Mouse (Mus musculus) embryo, embryonic 11.5 days (tissue): ENCODE measurements around the gene Acaa1a.

Experiments
- DNase-seq: peaks from one replicate; pipeline ENCODE4 v3.0.0-alpha.2; 2012; ENCODE audit warnings: low read depth, low spot score

Acaa1a gene

DNA sequence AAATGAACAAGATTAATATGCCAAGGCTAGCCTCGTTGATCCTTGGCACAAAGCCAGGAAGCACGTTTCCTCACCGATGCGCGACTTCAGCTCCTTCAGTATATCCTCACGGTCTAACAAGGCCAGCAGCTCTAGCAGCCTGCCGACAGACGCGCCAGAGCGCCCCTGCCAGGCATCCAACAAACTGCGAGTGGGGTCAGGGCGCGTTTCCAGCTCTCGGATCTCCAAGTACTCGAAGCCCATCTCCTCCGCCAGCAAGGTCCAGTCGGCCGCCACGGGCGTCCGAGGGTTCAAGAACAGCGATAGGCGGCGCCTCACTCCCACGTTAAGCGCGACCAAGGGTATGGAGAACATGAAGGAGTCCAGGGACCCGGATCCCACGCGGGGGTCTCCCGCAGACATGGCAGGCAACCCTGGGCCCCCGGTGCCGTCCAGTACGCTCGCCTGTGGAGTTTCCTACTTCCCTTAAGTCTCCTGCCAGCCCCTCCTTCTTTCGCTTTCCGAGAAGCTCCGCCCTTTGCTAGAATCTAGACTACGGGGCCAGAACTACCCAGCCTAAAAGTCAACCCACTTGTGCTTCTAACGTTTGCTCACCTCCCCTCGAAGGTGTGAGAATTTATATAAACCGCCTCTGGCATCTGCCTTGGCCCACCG lies at the start of gene Acaa1a:
TSS of gene Acaa1a (plus strand) at position 119 of the 654 bp plus-strand sequence.
- no peak for DNase-seq

DNA sequence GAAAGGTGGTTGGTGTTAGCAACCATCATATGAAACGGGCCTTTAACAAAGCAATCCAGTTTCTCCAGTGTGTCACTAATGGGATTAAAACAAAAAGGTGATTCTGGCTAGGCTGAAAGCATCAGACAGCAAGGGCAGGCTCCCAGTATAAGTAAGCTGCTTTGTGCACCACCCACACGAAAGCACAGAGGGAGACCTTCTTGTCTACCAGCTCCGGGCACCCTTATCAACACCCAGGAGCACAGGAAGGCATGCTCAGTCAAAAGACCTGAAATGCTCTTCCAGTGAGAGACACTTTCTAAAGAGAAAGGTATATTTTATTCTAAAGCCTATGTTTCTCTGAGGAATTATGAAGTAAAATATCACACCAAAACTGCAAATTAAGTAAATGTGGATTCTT lies 48.7 kb upstream of the Acaa1a start:
- DNase-seq, result no peak

DNA sequence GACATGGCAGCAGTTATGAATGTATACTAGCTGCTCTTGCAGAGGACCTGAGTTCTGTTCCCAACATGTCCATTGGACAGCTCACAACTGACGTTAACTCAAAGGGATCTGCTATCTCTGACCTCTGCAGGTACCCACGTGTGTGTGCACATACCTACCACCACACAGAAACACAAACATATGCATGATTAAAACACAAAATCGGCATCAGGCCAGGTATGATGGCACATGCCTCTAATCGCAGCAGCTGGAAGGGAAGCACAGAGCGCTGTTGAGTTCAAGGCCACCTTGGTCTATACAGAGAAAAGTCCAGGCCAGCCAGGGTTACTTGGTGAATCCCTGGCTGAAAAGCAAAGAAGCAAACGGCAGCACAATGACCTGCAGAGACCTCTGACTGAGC lies 41.8 kb upstream of the Acaa1a start:
- DNase-seq, result no peak

DNA sequence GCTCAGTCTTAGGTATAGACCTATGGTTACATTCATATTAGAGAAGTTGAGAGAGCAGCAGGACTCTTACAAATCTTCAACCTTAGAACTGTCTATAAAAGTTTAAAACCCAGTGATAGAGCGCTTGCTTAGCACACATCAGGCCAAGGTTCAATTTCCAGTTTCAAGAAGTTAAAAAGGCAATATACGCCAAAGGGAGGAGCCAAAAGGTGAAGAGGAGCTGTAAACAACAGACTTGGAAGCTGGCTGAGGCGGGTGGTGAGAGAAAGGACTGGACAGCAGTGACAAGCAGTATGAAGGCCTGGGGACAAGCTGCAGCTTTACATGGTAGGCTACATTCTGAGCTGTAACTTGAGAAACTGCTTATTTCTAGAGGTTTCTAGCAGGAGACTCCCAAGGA lies 40.9 kb upstream of the Acaa1a start:
- no peak for DNase-seq

DNA sequence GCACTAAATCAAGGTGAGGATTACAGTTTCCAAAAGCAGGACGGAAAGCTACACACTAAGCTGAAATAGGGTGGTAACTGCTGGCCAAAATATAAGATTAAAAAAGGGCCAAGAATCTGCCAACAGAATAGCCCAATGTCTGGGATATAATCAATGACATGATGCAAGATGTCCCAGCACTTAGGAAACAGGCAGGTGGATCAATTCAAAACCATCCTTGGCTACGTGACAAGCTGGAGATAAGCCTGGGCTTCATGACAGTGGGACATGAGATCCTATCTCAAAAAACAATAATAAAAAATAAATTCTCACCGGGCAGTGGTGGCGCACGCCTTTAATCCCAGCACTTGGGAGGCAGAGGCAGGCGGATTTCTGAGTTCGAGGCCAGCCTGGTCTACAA lies 33.6 kb upstream of the Acaa1a start:
- DNase-seq, result no peak

DNA sequence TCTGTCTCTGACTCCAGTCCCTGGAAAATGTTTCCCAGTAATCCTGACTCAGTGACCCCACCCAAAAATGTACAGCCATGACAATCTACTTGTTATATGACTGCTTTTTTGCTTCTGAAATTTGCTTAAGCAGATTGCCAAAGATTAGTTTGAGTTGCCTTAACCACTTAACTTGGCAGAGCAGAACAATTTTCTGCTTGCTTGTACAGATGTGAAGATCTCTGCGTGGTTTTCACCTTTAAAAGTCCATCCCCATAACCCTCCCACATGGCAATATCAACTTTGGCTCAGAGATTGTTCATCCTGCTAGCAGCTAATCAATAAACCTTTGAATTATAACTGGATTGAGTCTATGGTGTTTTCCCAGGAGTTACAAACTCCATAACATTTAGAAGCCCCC lies 30.4 kb upstream of the Acaa1a start:
- no peak for DNase-seq

DNA sequence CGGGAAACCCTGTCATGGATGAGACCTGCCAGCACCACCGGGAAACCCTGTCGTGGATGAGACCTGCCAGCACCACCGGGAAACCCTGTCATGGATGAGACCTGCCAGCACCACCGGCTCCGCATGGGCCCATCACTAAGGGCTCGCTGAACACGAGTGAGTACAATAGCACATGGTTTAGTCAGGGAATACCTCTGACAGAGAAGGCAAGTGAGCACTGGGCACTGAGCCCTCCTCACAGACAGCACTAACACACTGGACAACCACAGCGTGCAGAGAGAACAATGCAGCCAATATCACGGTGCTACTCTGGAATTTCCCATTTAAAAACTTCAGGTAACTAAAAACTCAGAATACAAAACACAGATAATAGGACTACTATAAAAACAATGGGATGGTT lies 26.4 kb upstream of the Acaa1a start:
- DNase-seq, result no peak

DNA sequence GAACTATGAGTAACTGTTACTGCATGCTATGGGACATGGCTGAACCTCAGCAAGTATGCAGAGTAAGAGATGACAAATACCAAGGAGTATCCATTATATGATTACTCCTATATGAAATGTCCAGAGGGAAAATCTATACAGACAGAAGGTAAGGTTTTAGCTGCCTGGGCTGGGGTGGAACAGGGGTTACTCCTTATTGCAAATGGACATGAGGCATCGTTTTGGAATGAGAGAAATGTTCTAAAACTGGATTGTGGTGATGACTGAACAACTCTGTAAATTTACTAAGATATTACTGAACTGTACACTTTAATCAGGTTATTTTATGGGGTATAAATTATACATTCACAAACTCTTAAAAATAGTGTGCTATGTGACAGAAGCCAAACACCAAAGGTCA lies 20.6 kb upstream of the Acaa1a start:
- DNase-seq, result no peak

DNA sequence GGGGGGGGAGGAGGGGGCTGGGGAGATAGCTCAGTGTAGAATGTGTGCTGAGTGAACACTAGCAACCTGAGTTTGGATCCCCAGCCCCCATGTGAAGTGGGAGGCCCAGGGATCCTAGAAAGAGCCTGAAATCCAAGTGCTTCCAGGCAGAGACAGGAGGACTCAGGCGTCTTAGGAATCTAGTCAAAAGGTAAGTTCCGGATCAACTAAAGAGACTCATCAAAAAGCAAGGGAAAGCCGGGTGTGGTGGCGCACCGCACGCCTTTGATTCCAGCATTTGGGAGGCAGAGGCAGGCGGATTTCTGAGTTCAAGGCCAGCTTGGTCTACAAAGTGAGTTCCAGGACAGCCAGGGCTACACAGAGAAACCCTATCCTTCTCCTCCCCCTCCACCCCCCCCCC lies 19.0 kb upstream of the Acaa1a start:
- no peak for DNase-seq

DNA sequence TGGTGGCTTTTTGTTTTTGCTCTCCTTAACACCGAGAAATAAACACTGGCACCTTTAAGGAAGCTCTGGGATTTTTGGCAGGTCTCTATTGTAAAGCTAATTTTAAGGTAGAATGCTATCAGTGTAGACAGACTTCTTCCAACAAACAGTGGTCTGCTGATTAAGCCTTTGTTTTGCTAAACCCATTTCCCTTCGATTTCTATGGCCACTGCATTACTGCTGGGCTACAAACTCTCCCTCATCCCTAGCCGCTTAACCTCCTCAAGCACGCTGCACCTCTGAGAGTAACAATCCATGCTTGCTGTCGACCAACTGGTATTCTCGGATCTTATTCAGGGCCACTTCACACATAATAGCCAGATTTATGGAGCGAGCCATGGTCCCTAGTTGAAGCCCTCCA lies 18.5 kb upstream of the Acaa1a start:
- DNase-seq, result no peak

DNA sequence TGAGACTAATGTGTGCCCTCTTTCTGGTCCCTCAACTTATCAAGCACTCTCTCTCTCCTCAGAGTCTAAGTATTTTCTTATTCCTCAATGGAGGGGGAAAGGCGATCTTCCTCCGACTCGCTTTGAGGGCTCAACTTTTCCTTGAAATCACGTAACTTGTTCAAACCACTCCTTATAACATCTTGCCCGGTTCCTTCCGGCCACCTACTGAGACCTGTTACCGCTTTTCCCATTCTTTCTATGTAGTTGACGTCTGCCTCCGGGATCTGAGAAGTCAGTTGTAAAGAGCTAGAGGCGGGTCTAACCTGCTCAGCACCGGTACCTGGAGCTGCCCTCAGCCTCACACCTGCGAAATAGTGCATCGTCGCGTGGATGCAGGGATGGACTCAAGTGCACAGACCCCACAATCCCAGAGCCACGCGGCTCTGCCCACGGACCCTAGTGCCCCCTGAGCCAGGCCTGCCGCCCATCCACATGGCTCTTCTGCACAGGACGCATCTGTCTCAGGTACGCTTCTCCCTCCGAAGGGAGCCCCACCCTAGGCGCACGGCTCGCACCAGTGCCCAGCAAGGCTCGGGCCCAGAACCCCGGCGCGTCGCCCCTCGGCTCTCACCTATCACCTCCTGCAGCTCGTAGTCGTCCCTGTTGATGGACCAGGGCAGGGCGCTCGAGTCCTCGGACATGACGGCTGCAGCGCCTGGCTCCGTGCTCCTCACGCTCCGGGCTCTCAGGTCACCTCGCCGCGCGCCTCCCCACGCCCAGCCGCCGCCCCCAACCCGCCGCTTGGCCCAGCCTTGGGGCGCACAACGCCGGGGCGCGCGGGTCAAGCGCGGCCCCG lies 17.9 kb upstream of the Acaa1a start:
- DNase-seq, result no peak

DNA sequence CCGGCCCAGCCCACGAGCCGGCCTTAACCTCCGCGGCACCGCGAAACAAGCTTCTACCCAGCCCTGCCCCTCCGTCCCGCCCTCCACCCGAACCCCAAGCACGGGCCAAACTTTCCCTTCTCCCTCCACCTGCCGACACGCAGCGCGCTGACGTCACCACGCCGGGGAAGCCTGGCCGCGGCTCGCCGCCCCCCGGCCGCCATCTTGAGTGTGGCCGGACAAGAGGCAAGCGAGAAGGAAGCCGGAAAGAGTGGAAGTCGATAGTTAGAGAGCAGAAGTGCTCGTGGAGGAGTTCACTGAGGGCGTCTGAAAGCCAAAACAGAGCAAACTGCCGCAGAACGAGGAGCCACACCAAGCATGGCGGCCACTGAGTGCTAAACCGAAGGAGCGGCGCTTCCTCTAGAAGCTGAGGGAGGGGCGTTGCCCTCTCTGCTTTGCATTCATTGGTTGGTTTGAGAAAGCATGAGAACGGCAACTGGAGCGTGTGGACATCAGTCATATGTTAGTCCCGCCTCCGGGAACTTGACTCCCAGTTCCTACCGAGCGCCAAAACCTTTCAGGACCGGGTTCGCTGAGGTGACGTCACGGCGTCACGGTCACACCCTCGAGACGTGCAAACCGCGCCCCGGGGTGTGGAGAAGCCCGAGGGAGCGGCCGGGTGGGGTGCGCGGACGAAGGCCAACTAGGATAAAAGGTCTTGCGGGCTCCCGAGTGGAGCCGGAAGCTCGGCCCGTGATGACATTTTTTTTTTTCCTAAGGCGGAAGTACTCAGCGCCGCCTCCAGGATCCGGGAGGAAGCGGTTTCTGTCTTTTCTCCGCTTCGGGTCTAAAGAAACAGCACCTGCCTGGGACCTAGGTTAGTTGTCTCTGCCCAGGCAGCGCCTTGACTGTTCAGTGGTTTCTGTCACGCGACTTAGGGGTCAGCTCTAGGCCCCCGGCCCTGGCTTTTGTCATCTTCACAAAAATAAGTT lies 16.9 kb upstream of the Acaa1a start, which contains the start of gene Oxsr1:
TSS of gene Oxsr1 (minus strand) at position 139 of the 971 bp plus-strand sequence.
- DNase-seq, result peak; percentile 98

DNA sequence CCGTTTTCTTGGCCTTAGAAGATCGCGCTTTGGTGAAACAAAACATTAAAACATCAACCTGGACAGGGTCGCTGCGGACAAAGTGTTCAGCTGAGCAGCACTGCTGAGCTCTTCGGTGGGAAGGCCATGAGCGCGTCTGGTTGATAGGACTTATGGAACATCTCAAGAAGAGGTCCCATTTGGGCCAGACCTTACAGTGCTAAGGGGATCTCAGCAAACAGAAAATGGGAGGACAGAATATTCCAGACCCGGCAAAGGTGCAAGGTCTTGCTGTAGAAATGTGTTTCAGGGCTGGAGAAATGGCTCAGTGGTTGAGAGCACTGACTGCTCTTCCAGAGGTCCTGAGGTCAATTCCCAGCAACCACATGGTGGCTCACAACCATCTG lies 16.2 kb upstream of the Acaa1a start:
- no peak for DNase-seq

DNA sequence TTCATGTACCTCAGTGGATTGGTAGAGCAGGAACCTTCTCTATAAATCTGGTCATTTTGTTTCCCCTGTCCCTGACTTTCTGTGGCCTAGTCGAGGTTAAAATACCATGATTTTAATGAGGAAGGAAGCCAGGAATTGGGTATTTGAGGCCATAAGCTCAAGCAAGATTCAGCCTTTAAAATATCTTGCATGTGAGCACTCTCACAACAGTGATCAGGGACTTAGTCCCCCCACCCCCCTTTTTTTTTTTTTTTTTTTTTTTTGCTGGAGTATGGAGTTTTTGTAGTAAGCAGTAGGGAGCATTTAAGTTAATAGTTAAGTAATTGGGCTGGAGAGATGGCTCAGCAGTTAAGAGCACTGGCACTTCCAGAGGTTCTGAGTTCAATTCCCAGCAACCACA lies 15.3 kb upstream of the Acaa1a start:
- DNase-seq, result no peak

DNA sequence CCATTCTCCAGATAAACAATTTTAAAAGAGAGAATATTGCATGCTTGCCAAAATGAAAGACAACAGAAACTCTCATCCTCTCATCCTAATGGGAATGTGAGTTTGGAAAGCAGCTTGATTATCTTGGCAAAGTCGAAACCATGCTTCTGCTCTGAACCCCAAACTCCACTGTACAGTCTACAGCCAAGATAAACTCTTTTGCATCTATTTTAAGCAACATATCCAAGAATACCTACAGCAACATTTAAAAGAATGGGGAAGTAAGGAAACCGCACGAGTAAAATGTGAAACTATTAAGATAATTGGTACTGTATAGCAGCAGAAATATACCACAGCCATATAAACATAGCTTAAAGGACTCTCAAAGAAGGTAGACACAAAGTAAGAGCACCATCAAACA lies 11.0 kb upstream of the Acaa1a start:
- DNase-seq, result no peak

DNA sequence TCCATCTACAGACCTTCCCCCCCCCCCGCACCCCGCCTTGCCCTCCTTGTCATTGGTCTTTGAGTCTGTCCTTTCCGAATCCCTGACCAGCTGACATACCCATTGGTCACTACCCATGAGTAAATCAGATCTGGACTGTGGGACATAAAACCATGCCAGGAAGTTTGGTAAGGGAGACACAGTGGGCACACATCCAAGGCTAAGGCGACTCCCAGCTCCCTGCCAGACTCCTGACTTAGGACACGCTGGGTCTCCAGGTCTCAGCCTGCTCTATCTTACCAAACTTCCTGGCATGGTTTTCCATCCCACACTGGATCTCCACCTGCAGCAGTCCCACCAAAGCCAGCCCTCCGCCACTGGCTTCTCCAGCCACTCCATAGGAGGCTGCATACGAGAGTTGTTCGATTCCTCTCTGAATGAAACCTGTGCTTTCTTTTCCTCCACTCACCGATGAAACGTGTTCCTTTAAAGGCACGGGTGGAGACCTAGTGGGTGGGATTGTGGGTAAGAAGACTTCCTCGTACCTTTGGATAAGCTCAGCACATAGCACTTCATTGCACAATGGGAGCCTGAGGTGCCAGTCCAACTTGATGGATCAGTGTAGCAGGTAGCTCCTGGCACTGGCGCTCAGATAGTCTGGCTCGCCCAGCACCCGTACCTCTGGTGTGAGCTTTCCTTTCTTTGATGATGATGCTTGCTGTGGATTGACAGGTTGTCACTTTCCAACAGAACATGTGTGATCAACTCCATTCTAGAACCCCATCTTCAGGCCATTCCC lies 9.1 kb upstream of the Acaa1a start:
- no peak for DNase-seq

DNA sequence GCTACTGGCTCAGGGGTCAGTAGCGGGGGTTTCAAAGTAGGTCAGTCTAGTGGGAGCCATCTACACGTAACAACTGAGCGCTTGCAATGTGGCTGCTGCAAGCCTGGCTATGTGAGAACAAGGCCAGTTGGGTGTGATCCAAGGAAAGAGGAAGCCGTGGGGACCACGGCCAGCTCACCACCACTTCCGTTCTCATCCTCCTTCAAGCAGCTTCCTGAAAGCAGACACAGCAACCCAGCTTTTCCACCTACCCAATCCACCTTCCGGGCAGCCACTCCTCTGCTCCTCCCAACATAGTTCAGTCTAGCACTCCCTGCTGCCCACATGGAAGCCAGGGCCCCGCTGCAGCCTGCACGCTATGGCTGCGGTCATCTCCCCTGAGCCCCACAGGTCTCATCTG lies 5.2 kb upstream of the Acaa1a start:
- no peak for DNase-seq

DNA sequence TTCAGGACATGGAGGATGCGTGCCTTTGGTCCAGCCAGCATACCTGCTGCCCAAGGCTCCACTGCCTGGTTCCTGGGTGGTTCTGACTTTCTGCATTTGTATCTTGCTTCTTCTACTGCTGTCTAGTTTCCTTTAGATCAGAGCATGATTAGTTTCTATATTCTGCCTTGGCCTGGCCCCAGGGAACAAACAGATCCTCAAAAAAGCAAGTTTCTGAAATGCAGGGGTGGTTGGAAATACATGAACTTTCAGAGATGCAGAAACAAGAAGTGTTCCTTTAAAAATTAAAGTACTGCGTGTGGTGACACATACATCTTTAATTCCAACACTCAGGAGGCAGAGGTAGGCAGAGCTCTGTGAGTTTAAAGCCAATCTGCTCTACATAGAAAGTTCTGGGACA lies 4.6 kb upstream of the Acaa1a start:
- no peak for DNase-seq

DNA sequence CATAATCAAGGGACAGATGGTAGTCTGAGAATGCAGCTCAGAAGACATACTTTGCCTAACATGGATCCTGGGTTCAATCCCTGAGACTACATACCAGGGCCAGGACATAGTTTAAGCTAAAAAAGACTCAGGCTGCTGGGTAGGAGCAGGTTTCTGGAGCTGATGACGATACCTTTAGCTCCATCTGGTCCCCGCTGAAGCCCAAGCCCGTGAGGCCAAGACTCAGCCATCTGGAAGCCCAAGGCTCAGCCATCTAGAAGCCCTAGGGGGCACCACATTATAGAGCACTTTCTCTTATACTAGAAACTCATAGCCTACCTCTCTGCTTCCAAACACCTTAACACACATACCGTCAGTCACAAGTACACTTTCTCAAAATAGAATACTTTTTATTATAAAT lies 3.9 kb upstream of the Acaa1a start:
- no peak for DNase-seq

DNA sequence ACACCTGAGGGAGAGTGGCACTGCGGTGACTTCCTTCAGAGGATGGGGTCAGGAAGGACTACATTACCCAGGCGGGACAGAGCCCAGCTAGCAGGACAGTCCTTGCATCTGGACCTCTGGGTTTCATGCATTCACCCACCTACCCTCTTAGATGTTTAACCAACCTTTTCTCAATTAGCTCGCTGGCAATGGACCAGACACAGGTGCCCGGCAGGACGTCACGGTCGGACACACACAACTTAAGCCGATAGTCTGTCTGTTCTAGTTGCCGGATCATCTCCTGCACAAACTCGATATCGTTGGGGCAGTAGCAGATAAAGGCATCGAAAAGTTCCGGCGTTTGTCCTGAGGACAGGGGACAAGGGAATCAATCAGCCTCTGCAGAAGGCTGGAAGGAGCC lies 1.6 kb upstream of the Acaa1a start:
- DNase-seq, result no peak

DNA sequence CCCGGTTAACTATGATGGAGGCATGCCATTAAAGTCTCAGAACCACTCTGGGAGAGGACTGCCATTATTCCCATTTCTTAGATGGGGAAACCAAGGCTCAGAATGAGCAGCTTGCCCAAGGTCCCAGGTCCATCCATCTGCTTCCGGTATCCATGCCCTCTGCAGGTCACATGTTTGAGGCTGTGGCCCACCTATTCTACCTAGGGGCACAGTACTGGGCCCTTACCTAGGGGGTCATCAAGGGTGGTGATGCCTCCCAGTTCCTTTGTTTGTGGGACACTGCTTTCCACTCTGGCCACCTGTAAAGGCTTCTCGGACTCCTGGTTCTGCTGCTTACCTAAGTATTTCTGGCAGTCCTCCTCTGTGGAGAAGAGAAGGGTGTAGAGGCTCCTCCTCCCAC lies 1.1 kb upstream of the Acaa1a start:
- DNase-seq, result no peak
